Mouse (Mus musculus): Measurements from ENCODE around the gene Wwox.

Gene Wwox

GRCm38 (mm10) chr8:115026201-115026600, 586.7 kb downstream of the Wwox start:
- no peak for DNase-seq (ENCODE audit: low spot score)

- no peak for DNase-seq (ENCODE audit: low spot score)
Measured at GRCm38 (mm10) chr8:115033194-115033593, 593.7 kb downstream of the Wwox start.

- no peak for DNase-seq (ENCODE audit: low spot score)
Measured at GRCm38 (mm10) chr8:115036016-115036415, 596.6 kb downstream of the Wwox start.

- DNase-seq (ENCODE audit: low spot score) = no peak
Measured at GRCm38 (mm10) chr8:115038426-115038825, 599.0 kb downstream of the Wwox start.

GRCm38 (mm10) chr8:115045746-115046145, 606.3 kb downstream of the Wwox start:
- no peak for DNase-seq (ENCODE audit: low spot score)

- DNase-seq (ENCODE audit: low spot score) = no peak
Measured at GRCm38 (mm10) chr8:115046496-115046895, 607.0 kb downstream of the Wwox start.

- DNase-seq (ENCODE audit: low spot score) = peak; percentile 20
Measured at GRCm38 (mm10) chr8:115058193-115058835, 618.9 kb downstream of the Wwox start.

- DNase-seq (ENCODE audit: low spot score) = no peak
Measured at GRCm38 (mm10) chr8:115063623-115064022, 624.2 kb downstream of the Wwox start.

- no peak for DNase-seq (ENCODE audit: low spot score)
Measured at GRCm38 (mm10) chr8:115064691-115065090, 625.2 kb downstream of the Wwox start.

GRCm38 (mm10) chr8:115065386-115065785, 625.9 kb downstream of the Wwox start:
- no peak for DNase-seq (ENCODE audit: low spot score)

GRCm38 (mm10) chr8:115066550-115067058, 627.1 kb downstream of the Wwox start:
- DNase-seq (ENCODE audit: low spot score) = no peak

GRCm38 (mm10) chr8:115068723-115069122, 629.3 kb downstream of the Wwox start:
- DNase-seq (ENCODE audit: low spot score) = no peak

GRCm38 (mm10) chr8:115070225-115070624, 630.8 kb downstream of the Wwox start:
- DNase-seq (ENCODE audit: low spot score) = no peak

GRCm38 (mm10) chr8:115071231-115071630, 631.8 kb downstream of the Wwox start:
- DNase-seq (ENCODE audit: low spot score) = no peak

GRCm38 (mm10) chr8:115078296-115078695, 638.8 kb downstream of the Wwox start:
- no peak for DNase-seq (ENCODE audit: low spot score)

- DNase-seq (ENCODE audit: low spot score) = no peak
Measured at GRCm38 (mm10) chr8:115081302-115082207, 642.1 kb downstream of the Wwox start.

- no peak for DNase-seq (ENCODE audit: low spot score)
Measured at GRCm38 (mm10) chr8:115088162-115088561, 648.7 kb downstream of the Wwox start.

- no peak for DNase-seq (ENCODE audit: low spot score)
Measured at GRCm38 (mm10) chr8:115089744-115090143, 650.3 kb downstream of the Wwox start.

GRCm38 (mm10) chr8:115090202-115090601, 650.7 kb downstream of the Wwox start:
- no peak for DNase-seq (ENCODE audit: low spot score)

GRCm38 (mm10) chr8:115095548-115095947, 656.1 kb downstream of the Wwox start:
- DNase-seq (ENCODE audit: low spot score) = no peak

GRCm38 (mm10) chr8:115097988-115098562, 658.6 kb downstream of the Wwox start:
- no peak for DNase-seq (ENCODE audit: low spot score)

GRCm38 (mm10) chr8:115109309-115109708, 669.9 kb downstream of the Wwox start:
- DNase-seq (ENCODE audit: low spot score) = no peak

GRCm38 (mm10) chr8:115110423-115110822, 671.0 kb downstream of the Wwox start:
- DNase-seq (ENCODE audit: low spot score) = no peak
